Mouse (Mus musculus): Measurements from ENCODE around the gene Cfap61. TPM values are rescaled to one million over a fixed set of nuclear protein-coding genes. Genes with fewer than 3 reads are reported as not detected.

Gene Cfap61
- total and polyA plus RNA-seq, 3 experiments = 0.13 TPM; not detected in 2

DNA sequence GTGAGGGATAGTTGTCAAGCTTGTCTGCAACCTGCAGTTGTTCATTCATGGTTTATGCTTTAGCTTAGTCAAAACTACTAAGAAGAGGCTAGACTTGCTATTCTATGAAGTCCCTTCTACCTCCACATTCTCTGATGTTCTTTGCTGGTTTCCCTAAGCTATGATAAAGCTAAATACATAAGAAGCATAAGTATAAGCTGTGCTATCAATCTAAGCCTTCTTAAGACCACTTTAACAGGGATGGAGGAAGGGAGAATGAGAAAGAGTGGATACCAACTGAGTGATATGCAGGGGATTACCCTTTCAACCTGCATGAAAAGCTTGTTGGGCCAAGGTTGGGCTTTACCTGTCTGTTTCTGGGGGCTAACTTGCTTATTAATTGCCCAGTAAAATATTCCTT is 321.1 kb downstream of the Cfap61 start:
- TF ChIP-seq E2F4 (IDR thresholded peaks at IDR 0.05; ENCODE audit: borderline replicate concordance, low read depth, low read length) (no peak), GABPA (IDR thresholded peaks at IDR 0.05; ENCODE audit: low read depth, low read length) (no peak), ZNF384 (IDR thresholded peaks at IDR 0.05; ENCODE audit: low read depth, low read length) (no peak), NRF1 (IDR thresholded peaks at IDR 0.05; ENCODE audit: insufficient read depth, low read depth, low read length, poor library complexity, severe bottlenecking) (no peak), POLR2AphosphoS2 (IDR thresholded peaks at IDR 0.05; ENCODE audit: low read length) (no peak), ZMIZ1 (IDR thresholded peaks at IDR 0.05; ENCODE audit: low read depth, low read length) (no peak), TCF12 (IDR thresholded peaks at IDR 0.05; ENCODE audit: low read depth, low read length) (no peak), BHLHE40 (IDR thresholded peaks at IDR 0.05; ENCODE audit: borderline replicate concordance, low read depth, low read length) (no peak), JUND (IDR thresholded peaks at IDR 0.05; ENCODE audit: low read depth, low read length) (no peak), CTCF (IDR thresholded peaks at IDR 0.05 in 2 of 3, conservative IDR thresholded peaks at IDR 0.05 in 1 of 3; ENCODE audit: control insufficient read depth in 1 of 3, insufficient read depth in 1 of 3, low read depth in 2 of 3, low read length in 3 of 3, poor library complexity in 1 of 3, severe bottlenecking in 1 of 3) (no peak), MAZ (IDR thresholded peaks at IDR 0.05; ENCODE audit: low read depth, low read length) (no peak), NELFE (IDR thresholded peaks at IDR 0.05; ENCODE audit: low read depth, low read length) (no peak), SIN3A (IDR thresholded peaks at IDR 0.05; ENCODE audit: low read length) (no peak), MAX (IDR thresholded peaks at IDR 0.05; ENCODE audit: low read length) (no peak), TBP (IDR thresholded peaks at IDR 0.05; ENCODE audit: low read depth, low read length) (no peak), SMC3 (IDR thresholded peaks at IDR 0.05; ENCODE audit: low read depth, low read length) (no peak), MXI1 (IDR thresholded peaks at IDR 0.05; ENCODE audit: low read depth, low read length) (no peak)
- Histone ChIP-seq H3K9me3 (replicated peaks; ENCODE audit: insufficient read depth, low read length) (no peaks in the 10 kb centered on the region), H3K27me3 (ENCODE audit: control insufficient read depth in 1 of 2, insufficient read depth in 2 of 2, low read length in 2 of 2) (no peaks in the 10 kb centered on the region), H3K79me2 (ENCODE audit: control insufficient read depth, insufficient read depth, low read length, poor library complexity) (no peaks in the 10 kb centered on the region), H3K4me1 (ENCODE audit: control insufficient read depth in 1 of 2, insufficient read depth in 2 of 2, low read length in 2 of 2) (0 out of 4 replicates have a peak, but pooled peaks cover 3% of the 10 kb centered on the region in 2 experiments), H3K36me3 (ENCODE audit: control insufficient read depth in 1 of 2, insufficient read depth in 2 of 2, low read length in 2 of 2) (peaks cover 0 to 5% of the 10 kb centered on the region in 2 experiments; a peak in 2 of 4 replicates), H3K4me3 (ENCODE audit: control insufficient read depth in 1 of 2, insufficient read depth in 1 of 2, low read depth in 2 of 2, low read length in 2 of 2) (no peak overlapping the region), H3K27ac (ENCODE audit: control insufficient read depth, low read depth, low read length) (no peak overlapping the region), H3K9ac (ENCODE audit: control insufficient read depth, low read depth, low read length, poor library complexity, severe bottlenecking) (no peak overlapping the region)
- DNase-seq (ENCODE audit: low read depth, low spot score) = no peak

DNA sequence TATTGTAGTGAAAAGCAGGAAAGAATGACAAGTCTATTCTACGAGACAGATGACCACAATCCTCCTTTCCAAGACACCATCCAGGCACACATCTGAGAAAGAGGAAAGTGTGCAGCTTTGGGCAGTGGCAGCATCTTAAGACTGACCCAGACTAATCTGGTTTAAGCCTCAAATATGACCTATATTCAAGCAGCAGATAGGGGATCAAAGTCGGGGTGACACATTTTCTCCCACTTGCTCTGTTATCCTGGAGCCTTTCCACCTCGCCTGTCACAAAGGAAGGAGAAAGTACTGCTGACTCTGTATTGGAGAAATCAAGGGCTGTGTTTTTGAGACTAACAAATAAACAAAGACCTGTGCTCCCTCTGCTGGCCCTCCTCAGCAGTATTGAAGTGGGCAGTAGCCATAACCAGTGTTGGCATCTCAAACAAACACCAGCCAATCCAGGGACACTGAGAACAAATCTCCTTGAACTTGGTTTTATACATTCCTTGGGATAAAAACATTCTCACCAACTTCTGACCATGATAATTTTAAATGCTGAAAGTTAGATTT is 321.8 kb downstream of the Cfap61 start:
- Histone ChIP-seq H3K27ac (ENCODE audit: control insufficient read depth, low read depth, low read length) (no peak overlapping the region), H3K9me3 (replicated peaks; ENCODE audit: insufficient read depth, low read length) (no peaks in the 10 kb centered on the region), H3K9ac (ENCODE audit: control insufficient read depth, low read depth, low read length, poor library complexity, severe bottlenecking) (no peak overlapping the region), H3K4me3 (ENCODE audit: control insufficient read depth in 1 of 2, insufficient read depth in 1 of 2, low read depth in 2 of 2, low read length in 2 of 2) (no peak overlapping the region), H3K79me2 (ENCODE audit: control insufficient read depth, insufficient read depth, low read length, poor library complexity) (no peaks in the 10 kb centered on the region), H3K27me3 (ENCODE audit: control insufficient read depth in 1 of 2, insufficient read depth in 2 of 2, low read length in 2 of 2) (no peaks in the 10 kb centered on the region), H3K4me1 (ENCODE audit: control insufficient read depth in 1 of 2, insufficient read depth in 2 of 2, low read length in 2 of 2) (0 out of 4 replicates have a peak, but pooled peaks cover 3% of the 10 kb centered on the region in 2 experiments), H3K36me3 (ENCODE audit: control insufficient read depth in 1 of 2, insufficient read depth in 2 of 2, low read length in 2 of 2) (peaks cover 0 to 5% of the 10 kb centered on the region in 2 experiments; a peak in 2 of 4 replicates)
- DNase-seq (ENCODE audit: low read depth, low spot score) = no peak
- TF ChIP-seq CTCF (IDR thresholded peaks at IDR 0.05 in 2 of 3, conservative IDR thresholded peaks at IDR 0.05 in 1 of 3; ENCODE audit: control insufficient read depth in 1 of 3, insufficient read depth in 1 of 3, low read depth in 2 of 3, low read length in 3 of 3, poor library complexity in 1 of 3, severe bottlenecking in 1 of 3) = peak in 1 of 3 experiments; percentile 3; a peak in 1 of 6 replicates
- TF ChIP-seq POLR2A (IDR thresholded peaks at IDR 0.05; ENCODE audit: control insufficient read depth in 1 of 2, insufficient read depth in 1 of 2, low read depth in 1 of 2, low read length in 2 of 2, poor library complexity in 1 of 2) = no peak

Data from MEL (cell line).